Mouse (Mus musculus) liver, embryonic 15.5 days (tissue): ENCODE results near the gene Pcdh15. TPM values are rescaled to one million over a fixed set of nuclear protein-coding genes. Genes with fewer than 3 reads are reported as not detected.

Experiments used
- ATAC-seq: fragments of 200-750 bp; cut with Nextera tagmentation; 2 replicates; pipeline ENCODE4 v1.8.0; 2017; ENCODE audit warnings: moderate number of reproducible peaks, mild to moderate bottlenecking, moderate library complexity; ENCODE audit not compliant: insufficient read depth
- H3K27ac ChIP-seq: fragments of 300-500 bp; sonication (generic); replicated peaks from 2 replicates; pipeline ENCODE4 v1.5.1; 2015; ENCODE audit warnings: mild to moderate bottlenecking, inconsistent platforms
- H3K27me3 ChIP-seq: fragments of 300-500 bp; sonication (generic); 2 replicates; pipeline ENCODE4 v1.6.1; 2015; ENCODE audit warnings: mild to moderate bottlenecking, inconsistent platforms
- H3K36me3 ChIP-seq: fragments of 300-500 bp; sonication (generic); replicated peaks from 2 replicates; pipeline ENCODE4 v1.6.1; 2015; ENCODE audit warnings: moderate library complexity, mild to moderate bottlenecking, inconsistent platforms
- H3K4me1 ChIP-seq: fragments of 300-500 bp; sonication (generic); replicated peaks from 2 replicates; pipeline ENCODE4 v1.6.1; 2015; ENCODE audit warnings: inconsistent platforms
- H3K4me2 ChIP-seq: fragments of 300-500 bp; sonication (generic); 2 replicates; pipeline ENCODE4 v1.6.1; 2015; ENCODE audit warnings: moderate library complexity, mild to moderate bottlenecking, inconsistent platforms
- H3K4me3 ChIP-seq: fragments of 300-500 bp; sonication (generic); replicated peaks from 2 replicates; pipeline ENCODE4 v1.5.1; 2015; ENCODE audit warnings: mild to moderate bottlenecking, inconsistent platforms
- H3K9ac ChIP-seq: fragments of 300-500 bp; sonication (generic); 2 replicates; pipeline ENCODE4 v1.6.1; 2015; ENCODE audit warnings: moderate library complexity, mild to moderate bottlenecking, inconsistent platforms
- H3K9me3 ChIP-seq: fragments of 300-500 bp; sonication (generic); replicated peaks from 2 replicates; pipeline ENCODE4 v1.6.1; 2016; ENCODE audit warnings: inconsistent platforms
- WGBS: fragments of 180-500 bp; shearing (Covaris S2); methylation state at CpG from one replicate; pipeline ENCODE4 v1.1.7; 2015; ENCODE audit warnings: mixed read lengths; ENCODE audit not compliant: insufficient replicate concordance; 5-methylcytosine and 5-hydroxymethylcytosine counted together
- polyA plus RNA-seq: library from polyadenylated mRNA; unstranded; fragments of >200 nt; fragmentation: Nextera tagmentation; extraction: Ambion mirVana; gene quantifications from 2 replicates; pipeline ENCODE4 v1.2.1, GENCODE M21; 2015

Pcdh15 gene
- polyA plus RNA-seq, 1 experiment from 2014 or later, result 0.20 TPM

GRCm38 (mm10) chr10:74130805-74131204 lies 1031.7 kb downstream of the Pcdh15 start:
- ATAC-seq, result no peak
- no peak overlapping the region for H3K4me3 ChIP-seq
- H3K4me1 ChIP-seq, result no peaks in the 10 kb centered on the region
- no peak overlapping the region for H3K4me2 ChIP-seq
- no peak overlapping the region for H3K27ac ChIP-seq
- no peaks in the 10 kb centered on the region for H3K27me3 ChIP-seq
- no peaks in the 10 kb centered on the region for H3K9me3 ChIP-seq
- no peak overlapping the region for H3K9ac ChIP-seq
- WGBS, result 54% methylated on average over 3 of the region's 3 CpGs
- no peaks in the 10 kb centered on the region for H3K36me3 ChIP-seq

DNA sequence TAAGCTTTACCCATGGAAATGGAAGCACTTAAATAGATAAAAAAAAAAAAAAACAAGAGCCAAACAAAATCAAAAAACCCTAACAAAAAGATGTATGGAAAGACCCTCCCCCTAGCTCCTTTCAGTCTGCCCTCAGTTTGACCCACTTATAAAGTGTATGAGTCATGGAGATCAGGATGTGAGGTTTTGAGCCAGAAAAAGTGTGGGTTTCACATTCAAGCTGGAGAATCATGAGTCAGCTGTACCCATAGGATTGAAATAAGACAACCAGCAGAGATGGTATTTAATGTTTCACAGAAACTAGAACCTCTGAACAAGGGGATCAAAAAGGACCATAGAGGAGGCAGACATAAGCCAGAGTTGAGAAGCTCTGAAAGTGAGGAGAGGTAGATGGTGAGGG lies 1048.8 kb downstream of the Pcdh15 start:
- Histone ChIP-seq H3K4me3 (no peak overlapping the region), H3K27ac (no peak overlapping the region), H3K27me3 (no peaks in the 10 kb centered on the region), H3K4me1 (no peaks in the 10 kb centered on the region), H3K9ac (no peak overlapping the region), H3K4me2 (no peak overlapping the region), H3K9me3 (no peaks in the 10 kb centered on the region), H3K36me3 (no peaks in the 10 kb centered on the region)
- no peak for ATAC-seq

- WGBS, result 44% methylated on average over 3 of the region's 3 CpGs
- Histone ChIP-seq H3K4me3 (no peak overlapping the region), H3K36me3 (no peaks in the 10 kb centered on the region), H3K27me3 (no peaks in the 10 kb centered on the region), H3K27ac (no peak overlapping the region), H3K4me2 (no peak overlapping the region), H3K9ac (no peak overlapping the region), H3K9me3 (no peaks in the 10 kb centered on the region), H3K4me1 (no peaks in the 10 kb centered on the region)
- ATAC-seq, result no peak
Measured at GRCm38 (mm10) chr10:74181921-74182320, 1082.8 kb downstream of the Pcdh15 start.

- ATAC-seq, result no peak
- no peak overlapping the region for H3K27ac ChIP-seq
- no peak overlapping the region for H3K4me3 ChIP-seq
- no peak overlapping the region for H3K9ac ChIP-seq
- H3K9me3 ChIP-seq, result no peaks in the 10 kb centered on the region
- no peaks in the 10 kb centered on the region for H3K27me3 ChIP-seq
- H3K4me2 ChIP-seq, result no peak overlapping the region
- no peaks in the 10 kb centered on the region for H3K4me1 ChIP-seq
- no peaks in the 10 kb centered on the region for H3K36me3 ChIP-seq
Measured at GRCm38 (mm10) chr10:74203650-74204049, 1104.5 kb downstream of the Pcdh15 start.

DNA sequence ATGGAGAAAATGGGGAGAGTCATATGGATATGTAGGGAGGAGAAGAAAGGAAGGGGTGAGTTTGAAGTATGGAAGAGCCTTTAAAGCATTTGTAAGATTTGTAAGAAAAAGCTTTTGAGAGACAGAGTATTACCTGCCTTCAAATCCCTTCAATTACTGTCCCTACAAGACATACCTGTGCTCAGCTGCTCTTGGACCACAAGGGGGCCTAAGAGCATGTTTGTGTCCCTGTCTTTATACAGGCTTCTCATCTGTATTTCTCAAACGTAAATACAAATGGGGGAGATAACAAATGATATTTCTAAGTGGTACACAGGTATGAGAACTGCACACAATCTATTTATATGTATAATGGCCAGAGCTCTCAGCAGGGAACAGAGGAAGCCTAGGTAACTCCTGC lies 1118.1 kb downstream of the Pcdh15 start:
- H3K4me2 ChIP-seq, result no peak overlapping the region
- H3K9ac ChIP-seq, result no peak overlapping the region
- WGBS, result 27% methylated on average over 1 of the region's 1 CpGs
- no peaks in the 10 kb centered on the region for H3K4me1 ChIP-seq
- H3K4me3 ChIP-seq, result no peak overlapping the region
- no peaks in the 10 kb centered on the region for H3K9me3 ChIP-seq
- H3K27ac ChIP-seq, result no peak overlapping the region
- H3K27me3 ChIP-seq, result no peaks in the 10 kb centered on the region
- no peak for ATAC-seq
- H3K36me3 ChIP-seq, result no peaks in the 10 kb centered on the region

- Histone ChIP-seq H3K36me3 (no peaks in the 10 kb centered on the region), H3K9me3 (no peaks in the 10 kb centered on the region), H3K27me3 (no peaks in the 10 kb centered on the region), H3K4me3 (no peak overlapping the region), H3K9ac (no peak overlapping the region), H3K4me2 (no peak overlapping the region), H3K4me1 (no peaks in the 10 kb centered on the region), H3K27ac (no peak overlapping the region)
- 57% methylated on average over 2 of the region's 2 CpGs for WGBS
- no peak for ATAC-seq
Measured at GRCm38 (mm10) chr10:74220439-74220838, 1121.3 kb downstream of the Pcdh15 start.

DNA sequence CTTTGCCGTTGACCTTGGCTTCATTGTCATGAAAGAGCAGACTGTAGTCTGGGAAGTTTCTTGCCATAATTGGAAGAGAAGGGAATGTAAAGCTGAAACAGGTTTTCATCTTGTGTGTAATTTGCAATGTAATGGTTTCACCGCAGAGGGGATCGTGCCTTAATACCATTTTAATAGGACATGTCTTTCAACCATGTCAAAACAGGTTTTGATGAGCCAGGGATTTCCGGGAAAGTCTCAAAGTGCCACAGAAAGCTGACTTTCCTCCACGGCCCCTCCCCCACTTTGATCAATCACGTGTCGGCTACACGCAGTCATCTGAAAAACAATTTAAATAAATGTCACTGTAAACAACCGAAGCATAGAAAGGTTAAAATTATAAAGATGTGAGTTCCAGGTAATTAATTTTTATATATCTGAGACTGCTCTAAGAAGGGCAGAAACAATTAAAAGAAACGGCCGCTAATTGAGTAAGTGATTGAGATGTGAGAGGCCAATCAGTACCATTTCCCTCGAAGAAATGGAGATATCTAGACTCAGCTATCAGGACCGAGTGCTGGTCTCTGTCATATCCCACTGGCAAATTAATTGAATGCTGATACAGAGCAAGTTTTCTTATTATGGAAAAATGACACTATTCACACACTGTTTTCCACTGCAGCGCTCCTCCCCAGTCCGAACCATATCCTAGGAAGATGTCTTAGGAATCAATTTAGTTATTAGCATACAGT lies 1158.7 kb downstream of the Pcdh15 start:
- H3K27me3 ChIP-seq, result no peaks in the 10 kb centered on the region
- no peak overlapping the region for H3K4me3 ChIP-seq
- 71% methylated on average over 15 of the region's 15 CpGs for WGBS
- no peak overlapping the region for H3K9ac ChIP-seq
- no peak overlapping the region for H3K4me2 ChIP-seq
- no peaks in the 10 kb centered on the region for H3K4me1 ChIP-seq
- no peak for ATAC-seq
- no peaks in the 10 kb centered on the region for H3K9me3 ChIP-seq
- no peak overlapping the region for H3K27ac ChIP-seq
- H3K36me3 ChIP-seq, result no peaks in the 10 kb centered on the region

DNA sequence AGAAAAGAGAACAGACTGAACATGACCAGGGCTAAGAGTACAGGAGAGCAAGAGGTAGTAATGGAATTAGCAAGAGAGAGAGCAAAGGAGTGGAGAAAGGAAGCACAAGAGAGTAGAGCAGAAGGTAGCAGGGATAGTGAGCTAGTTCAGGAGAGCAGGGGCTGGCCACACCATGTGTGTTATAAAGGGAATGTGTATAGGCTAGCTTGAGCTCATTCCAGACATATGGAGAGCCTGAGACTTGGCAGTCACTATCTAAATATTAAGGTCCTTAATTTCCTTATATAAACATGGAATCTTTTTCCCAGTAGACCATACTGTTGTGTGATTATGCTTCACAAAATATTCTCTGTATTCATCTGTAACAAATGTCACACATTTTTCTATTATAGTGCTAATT lies 1159.5 kb downstream of the Pcdh15 start:
- no peak for ATAC-seq
- H3K27ac ChIP-seq, result no peak overlapping the region

GRCm38 (mm10) chr10:74269637-74270269 lies 1170.6 kb downstream of the Pcdh15 start:
- H3K4me3 ChIP-seq, result no peak overlapping the region
- H3K4me1 ChIP-seq, result no peaks in the 10 kb centered on the region
- no peak overlapping the region for H3K27ac ChIP-seq
- H3K36me3 ChIP-seq, result no peaks in the 10 kb centered on the region
- ATAC-seq, result no peak
- no peak overlapping the region for H3K4me2 ChIP-seq
- H3K9me3 ChIP-seq, result no peaks in the 10 kb centered on the region
- H3K9ac ChIP-seq, result no peak overlapping the region
- no peaks in the 10 kb centered on the region for H3K27me3 ChIP-seq
- WGBS, result 44% methylated on average over 6 of the region's 6 CpGs

More for the DNA sequence above, 1159.5 kb downstream of the Pcdh15 start:
- Histone ChIP-seq H3K9ac (no peak overlapping the region), H3K9me3 (no peaks in the 10 kb centered on the region), H3K36me3 (no peaks in the 10 kb centered on the region), H3K27me3 (no peaks in the 10 kb centered on the region), H3K4me3 (no peak overlapping the region), H3K4me2 (no peak overlapping the region), H3K4me1 (no peaks in the 10 kb centered on the region)

DNA sequence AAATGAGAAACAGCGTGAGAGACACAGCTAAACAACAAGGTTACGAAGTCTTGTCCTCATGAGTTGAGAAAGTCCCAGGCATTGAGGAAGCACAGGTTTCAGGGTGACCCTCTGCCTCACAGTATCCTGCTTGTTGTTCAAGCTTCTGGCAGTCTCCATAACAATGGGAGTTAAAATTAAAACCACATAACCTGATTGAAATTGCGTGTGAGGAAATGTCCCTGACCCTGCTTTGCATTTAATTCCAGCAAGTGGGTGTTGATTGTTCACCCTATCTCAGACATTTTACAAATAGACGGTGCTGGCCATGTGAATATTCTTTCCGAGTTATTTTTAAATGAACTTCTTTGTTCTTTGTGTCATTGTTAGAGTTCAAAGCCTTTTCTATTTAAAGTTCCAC lies 1171.8 kb downstream of the Pcdh15 start:
- Histone ChIP-seq H3K9me3 (no peaks in the 10 kb centered on the region), H3K27ac (no peak overlapping the region), H3K9ac (no peak overlapping the region), H3K4me1 (no peaks in the 10 kb centered on the region), H3K27me3 (no peaks in the 10 kb centered on the region), H3K4me3 (no peak overlapping the region), H3K36me3 (no peaks in the 10 kb centered on the region), H3K4me2 (no peak overlapping the region)
- no peak for ATAC-seq
- WGBS, result 66% methylated on average over 5 of the region's 5 CpGs

DNA sequence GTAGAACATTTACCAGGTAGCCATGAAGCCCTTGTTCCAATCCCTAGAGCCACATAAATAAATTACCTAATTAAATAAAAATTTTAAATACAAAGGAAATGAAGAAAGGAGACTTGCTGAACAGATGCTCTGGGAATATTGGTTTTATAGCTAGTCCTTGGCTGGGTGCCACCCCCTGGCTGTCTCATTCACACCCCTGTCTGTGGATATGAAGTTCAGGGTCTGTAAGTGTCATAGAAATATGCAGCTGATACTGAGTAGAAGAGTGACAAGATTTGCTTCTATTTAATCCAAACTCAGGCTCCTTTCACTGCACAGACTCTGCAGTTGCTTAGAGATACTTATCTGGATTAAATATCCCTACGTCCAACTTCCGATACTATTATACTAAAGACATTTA lies 1205.0 kb downstream of the Pcdh15 start:
- no peaks in the 10 kb centered on the region for H3K27me3 ChIP-seq
- no peaks in the 10 kb centered on the region for H3K9me3 ChIP-seq
- WGBS, result 75% methylated on average over 2 of the region's 2 CpGs
- no peak overlapping the region for H3K27ac ChIP-seq
- H3K4me3 ChIP-seq, result no peak overlapping the region
- H3K4me2 ChIP-seq, result no peak overlapping the region
- no peak overlapping the region for H3K9ac ChIP-seq
- ATAC-seq, result no peak
- H3K4me1 ChIP-seq, result no peaks in the 10 kb centered on the region
- no peaks in the 10 kb centered on the region for H3K36me3 ChIP-seq
